Comparison of ENCODE assay signal across 7 mouse cellular contexts in genomic region chr9:59655958-59656634, GRCm38 (mm10). TPM values are rescaled to one million over a fixed set of nuclear protein-coding genes. Genes with fewer than 3 reads are reported as not detected.
A peak's percentile ranks its signal among the peaks of the same experiment; 100 is the strongest.
DNase-seq lines count a peak whose midpoint lies in the region; ATAC-seq and TF ChIP-seq lines count a peak whose summit lies in the region.

Gene Pkm (plus strand): TSS chr9:59656368.

- H3K9ac ChIP-seq in intestine, postnatal 0 days (ENCODE audit: low read depth, low read length): peak within 1 kb of the TSS; percentile 69
- H3K9ac ChIP-seq in midbrain, embryonic 12.5 days (replicated peaks): peak within 1 kb of the TSS; percentile 92

- under 1% methylated on average over 46 of the region's 46 CpGs for WGBS in embryonic facial prominence, embryonic 10.5 days
- 2% methylated on average over 41 of the region's 46 CpGs for WGBS in intestine, postnatal 0 days
- WGBS in midbrain, embryonic 12.5 days: under 1% methylated on average over 42 of the region's 46 CpGs
- under 1% methylated on average over 46 of the region's 46 CpGs for WGBS in small intestine, adult 2 months

- intact Hi-C loops in left cerebral cortex, postnatal 4 days (cut with DNase I): no loop called here

- peaks cover 32% of the 10 kb centered on the region for H3K36me3 ChIP-seq in embryonic facial prominence, embryonic 10.5 days (replicated peaks)
- H3K36me3 ChIP-seq in intestine, postnatal 0 days (ENCODE audit: control insufficient read depth, insufficient read depth): peaks cover 4% of the 10 kb centered on the region; the same call in 1 of the 2 replicates
- H3K36me3 ChIP-seq in midbrain, embryonic 12.5 days: peaks cover 19% of the 10 kb centered on the region
- peaks cover 13% of the 10 kb centered on the region for H3K36me3 ChIP-seq in small intestine, adult 2 months (ENCODE audit: control insufficient read depth, insufficient read depth, low read length)

- peak within 1 kb of the TSS; percentile 99 for H3K27ac ChIP-seq in embryonic facial prominence, embryonic 10.5 days (replicated peaks)
- H3K27ac ChIP-seq in intestine, postnatal 0 days (ENCODE audit: low read depth, low read length): peak within 1 kb of the TSS; percentile 85
- H3K27ac ChIP-seq in midbrain, embryonic 12.5 days (replicated peaks): peak within 1 kb of the TSS; percentile 98
- peak within 1 kb of the TSS; percentile 98 for H3K27ac ChIP-seq in small intestine, adult 2 months (ENCODE audit: insufficient read depth, low read depth, low read length)

- no peaks in the 10 kb centered on the region for H3K9me3 ChIP-seq in embryonic facial prominence, embryonic 10.5 days
- no peaks in the 10 kb centered on the region for H3K9me3 ChIP-seq in intestine, postnatal 0 days (ENCODE audit: control insufficient read depth)
- H3K9me3 ChIP-seq in midbrain, embryonic 12.5 days: no peaks in the 10 kb centered on the region

- peak; percentile 91 for ATAC-seq in intestine, postnatal 0 days
- peak; percentile 89 for ATAC-seq in midbrain, embryonic 12.5 days (ENCODE audit: low FRiP score, low read depth)

- H3K27me3 ChIP-seq in embryonic facial prominence, embryonic 10.5 days (replicated peaks; ENCODE audit: low read depth, poor library complexity, severe bottlenecking): no peaks in the 10 kb centered on the region
- no peaks in the 10 kb centered on the region for H3K27me3 ChIP-seq in intestine, postnatal 0 days (replicated peaks; ENCODE audit: control insufficient read depth, insufficient read depth, low read length)
- no peaks in the 10 kb centered on the region for H3K27me3 ChIP-seq in midbrain, embryonic 12.5 days
- H3K27me3 ChIP-seq in small intestine, adult 2 months (ENCODE audit: control insufficient read depth, insufficient read depth, low read length): no peaks in the 10 kb centered on the region

- H3K4me1 ChIP-seq in embryonic facial prominence, embryonic 10.5 days: peaks cover 40% of the 10 kb centered on the region
- peaks cover 24% of the 10 kb centered on the region; the same call in 1 of the 2 replicates for H3K4me1 ChIP-seq in intestine, postnatal 0 days (replicated peaks; ENCODE audit: control insufficient read depth, insufficient read depth, low read length)
- H3K4me1 ChIP-seq in midbrain, embryonic 12.5 days: peaks cover 31% of the 10 kb centered on the region
- H3K4me1 ChIP-seq in small intestine, adult 2 months (ENCODE audit: control insufficient read depth, insufficient read depth, insufficient read length, low read length): peaks cover 30% of the 10 kb centered on the region

- H3K4me2 ChIP-seq in intestine, postnatal 0 days (replicated peaks; ENCODE audit: low read depth): peak within 1 kb of the TSS; percentile 78
- H3K4me2 ChIP-seq in midbrain, embryonic 12.5 days (replicated peaks): peak within 1 kb of the TSS; percentile 67

- peak within 1 kb of the TSS; percentile 86 for H3K4me3 ChIP-seq in embryonic facial prominence, embryonic 10.5 days
- peak within 1 kb of the TSS; percentile 72 for H3K4me3 ChIP-seq in intestine, postnatal 0 days (ENCODE audit: low read depth, low read length)
- H3K4me3 ChIP-seq in midbrain, embryonic 12.5 days: peak within 1 kb of the TSS; percentile 88
- peak within 1 kb of the TSS; percentile 90 for H3K4me3 ChIP-seq in small intestine, adult 2 months (ENCODE audit: low read depth, low read length)

- DNase-seq in adrenal gland, postnatal 10 days: peak; percentile 96
- peak; percentile 98 for DNase-seq in embryonic facial prominence, embryonic 10.5 days (ENCODE audit: low spot score)
- peak; percentile 98 for DNase-seq in gonadal fat pad, adult 2 months (ENCODE audit: low read depth)
- peak; percentile 95 for DNase-seq in left cerebral cortex, postnatal 4 days

- TF ChIP-seq POLR2A in small intestine, adult 2 months (IDR thresholded peaks at IDR 0.05; ENCODE audit: low read depth, low read length): peak; percentile 91

- TF ChIP-seq CTCF in intestine, postnatal 0 days (IDR thresholded peaks at IDR 0.05; ENCODE audit: low read depth): peak; percentile 45
- TF ChIP-seq CTCF in small intestine, adult 2 months (IDR thresholded peaks at IDR 0.05; ENCODE audit: extremely low read depth, insufficient read length, insufficient replicate concordance, low read depth, low read length): no peak; the same call in 1 of the 2 replicates

RNA-seq across cellular contexts. Expression of gene Pkm, which starts in this region (rescaled TPM):
- total RNA-seq in adrenal gland, postnatal 10 days (2021): 100 to 1,000 TPM; 585 to 668 TPM
- 2,716 and 3,081 TPM in 2 replicates for polyA plus RNA-seq in embryonic facial prominence, embryonic 10.5 days (2016; fragmentation: Nextera tagmentation; extraction: Ambion mirVana)
- 598 and 674 TPM in 2 replicates for polyA plus RNA-seq in gonadal fat pad, adult 2 months (2012; rRNA removed)
- 271 and 302 TPM in 2 replicates for polyA plus RNA-seq in intestine, postnatal 0 days (2015; fragmentation: Nextera tagmentation; extraction: Ambion mirVana)
- total RNA-seq in left cerebral cortex, postnatal 4 days (2021): 100 to 1,000 TPM; 517 to 569 TPM
- 1,621 and 1,694 TPM in 2 replicates for polyA plus RNA-seq in midbrain, embryonic 12.5 days (2016; fragmentation: Nextera tagmentation; extraction: Ambion mirVana)
- polyA plus RNA-seq in small intestine, adult 2 months (2012; rRNA removed): 513 and 1,082 TPM in 2 replicates

Comparison
In these comparisons a context has a peak if more than half of its experiments do, and no peak if none do; other contexts are left out.
1. Peak in every context shown above with its lines: DNase-seq, ATAC-seq, H3K4me3 ChIP-seq and H3K27ac ChIP-seq.